Mouse (Mus musculus) lung, adult 2 months (tissue): Measurements from ENCODE around the gene Hnrnpm. TPM values are rescaled to one million over a fixed set of nuclear protein-coding genes. Genes with fewer than 3 reads are reported as not detected.
"Not testable (repeated sequence)": the region's sequence is repeated elsewhere in the genome, so short reads cannot be mapped to it uniquely, and the experiment has no call there.

Source experiments
- DNase-seq: peaks from one replicate; pipeline ENCODE4 v3.0.0; 2022
- H3K4me1 ChIP-seq: fragments of 200-500 bp; 2 replicates; pipeline ENCODE4 v1.6.1; 2011; ENCODE audit warnings: low read length; ENCODE audit not compliant: control insufficient read depth, insufficient read depth
- H3K4me3 ChIP-seq: fragments of 200-500 bp; replicated peaks from 2 replicates; pipeline ENCODE3; 2011; ENCODE audit warnings: low read depth, mild to moderate bottlenecking, control low read depth, low read length; ENCODE audit errors: extremely low read depth
- CTCF ChIP-seq: fragments of 200-500 bp; IDR thresholded peaks from 2 replicates; pipeline ENCODE4 v1.5.1; 2011; ENCODE audit warnings: mild to moderate bottlenecking, low read length, control low read depth; ENCODE audit not compliant: insufficient read depth
- POLR2A ChIP-seq: fragments of 200-500 bp; IDR thresholded peaks from 2 replicates; pipeline ENCODE4 v1.6.1; 2011; ENCODE audit warnings: low read depth, mild to moderate bottlenecking, control low read depth, low read length, borderline replicate concordance; ENCODE audit errors: extremely low read depth
- WGBS: fragments of 180-500 bp; shearing (Covaris S2); methylation state at CpG from one replicate; pipeline ENCODE4 v1.1.7; 2018; 5-methylcytosine and 5-hydroxymethylcytosine counted together
- polyA plus RNA-seq: library from polyadenylated mRNA; depleted of rRNA; stranded (reverse); fragments of >200 nt; gene quantifications from 2 replicates; pipeline ENCODE4 v1.2.3, GENCODE M21; 2012

Hnrnpm gene
- polyA plus RNA-seq, 1 experiment = 83.8 TPM

GRCm38 (mm10) chr17:33631236-33631635 is 55.4 kb downstream of the Hnrnpm start:
- no peak for DNase-seq
- TF ChIP-seq CTCF (no peak), POLR2A (no peak)
- H3K4me3 ChIP-seq = no peak overlapping the region
- 94% methylated on average over 9 of the region's 9 CpGs for WGBS
- H3K4me1 ChIP-seq = peaks cover 9% of the 10 kb centered on the region

GRCm38 (mm10) chr17:33630171-33630895 is 56.3 kb downstream of the Hnrnpm start:
- TF ChIP-seq POLR2A (no peak), CTCF (no peak)
- no peak for DNase-seq

GRCm38 (mm10) chr17:33629487-33630125 is 57.1 kb downstream of the Hnrnpm start:
- DNase-seq = no peak
- 51% methylated on average over 12 of the region's 12 CpGs for WGBS
- TF ChIP-seq CTCF = no peak
- TF ChIP-seq POLR2A = no peak
- H3K4me1 ChIP-seq = peaks cover 9% of the 10 kb centered on the region
- peak overlapping the region; percentile 100 for H3K4me3 ChIP-seq

More at GRCm38 (mm10) chr17:33630171-33630895, 56.3 kb downstream of the Hnrnpm start:
- Histone ChIP-seq H3K4me3 (no peak overlapping the region), H3K4me1 (peaks cover 9% of the 10 kb centered on the region)
- 79% methylated on average over 13 of the region's 13 CpGs for WGBS

GRCm38 (mm10) chr17:33628621-33629486 is 57.8 kb downstream of the Hnrnpm start, which contains the start of gene Zfp414:
Gene Zfp414 (plus strand): TSS chr17:33629090.
- TF ChIP-seq CTCF (no peak), POLR2A (peak; percentile 89; the same call in 1 of the 2 replicates)
- peaks cover 9% of the 10 kb centered on the region for H3K4me1 ChIP-seq
- peak; percentile 94 for DNase-seq
- WGBS = 2% methylated on average over 33 of the region's 35 CpGs
- peak within 1 kb of the TSS; percentile 100 for H3K4me3 ChIP-seq

GRCm38 (mm10) chr17:33627281-33627680 is 59.4 kb downstream of the Hnrnpm start:
- Histone ChIP-seq H3K4me1 (peaks cover 9% of the 10 kb centered on the region), H3K4me3 (no peak overlapping the region)
- WGBS = 87% methylated on average over 3 of the region's 3 CpGs
- TF ChIP-seq CTCF (no peak), POLR2A (no peak)
- no peak for DNase-seq

GRCm38 (mm10) chr17:33613726-33614125 is 72.9 kb downstream of the Hnrnpm start:
- H3K4me3 ChIP-seq, H3K4me1 ChIP-seq, DNase-seq: not testable (repeated sequence)
- WGBS = 83% methylated on average over 5 of the region's 5 CpGs

- no peak overlapping the region for H3K4me3 ChIP-seq
- DNase-seq = no peak
- no peaks in the 10 kb centered on the region; the same call in 1 of the 2 replicates for H3K4me1 ChIP-seq
- WGBS = 85% methylated on average over 7 of the region's 7 CpGs
- no peak for TF ChIP-seq CTCF
These were observed 76.1 kb downstream of the Hnrnpm start for GRCm38 (mm10) chr17:33610548-33610947.

- 74% methylated on average over 2 of the region's 2 CpGs for WGBS
- H3K4me3 ChIP-seq = no peak overlapping the region
- no peak for TF ChIP-seq POLR2A
- TF ChIP-seq CTCF = no peak
- H3K4me1 ChIP-seq = no peaks in the 10 kb centered on the region; the same call in 1 of the 2 replicates
- no peak for DNase-seq
These were observed 79.4 kb downstream of the Hnrnpm start for GRCm38 (mm10) chr17:33607273-33607672.

GRCm38 (mm10) chr17:33601947-33602346 is 84.7 kb downstream of the Hnrnpm start:
- DNase-seq = no peak
- no peak for TF ChIP-seq CTCF
- no peak for TF ChIP-seq POLR2A
- no peaks in the 10 kb centered on the region for H3K4me1 ChIP-seq
- 81% methylated on average over 12 of the region's 12 CpGs for WGBS
- no peak overlapping the region for H3K4me3 ChIP-seq

- Histone ChIP-seq H3K4me1 (no peaks in the 10 kb centered on the region), H3K4me3 (no peak overlapping the region)
- TF ChIP-seq CTCF (no peak), POLR2A (no peak)
- WGBS = 76% methylated on average over 3 of the region's 3 CpGs
- no peak for DNase-seq
These were observed 85.8 kb downstream of the Hnrnpm start for GRCm38 (mm10) chr17:33600831-33601230.
